Mouse (Mus musculus) right cerebral cortex, postnatal 10 days (tissue): ENCODE measurements around the gene Nmt1.

ENCODE experiments used
- DNase-seq, 2 experiments: peaks; one replicate each; pipeline ENCODE4 v3.0.0; 2021; ENCODE audit warnings: low spot score in 2 of 2

Nmt1 gene

GRCm38 (mm10) chr11:103005254-103005981 is 22.6 kb upstream of the Nmt1 start:
- DNase-seq, result peak in 1 of 2 experiments; percentile 37

- DNase-seq, result no peak
These were observed 21.5 kb upstream of the Nmt1 start for GRCm38 (mm10) chr11:103006286-103007000.

GRCm38 (mm10) chr11:103007001-103007340 is 21.0 kb upstream of the Nmt1 start:
- DNase-seq, result peak in 1 of 2 experiments; percentile 41

GRCm38 (mm10) chr11:103008558-103008957 is 19.4 kb upstream of the Nmt1 start:
- DNase-seq, result no peak

GRCm38 (mm10) chr11:103009208-103009607 is 18.8 kb upstream of the Nmt1 start:
- DNase-seq, result peak in 1 of 2 experiments; percentile 38

GRCm38 (mm10) chr11:103010454-103011205 is 17.4 kb upstream of the Nmt1 start:
- DNase-seq, result no peak

- no peak for DNase-seq
These were observed 16.8 kb upstream of the Nmt1 start for GRCm38 (mm10) chr11:103011206-103011497.

- no peak for DNase-seq
These were observed 11.8 kb upstream of the Nmt1 start for GRCm38 (mm10) chr11:103015881-103016825.

- peak; percentile 98 to 99 for DNase-seq
These were observed 11.1 kb upstream of the Nmt1 start for GRCm38 (mm10) chr11:103016930-103017329.

- no peak for DNase-seq
These were observed 10.3 kb upstream of the Nmt1 start for GRCm38 (mm10) chr11:103017661-103018060.

- no peak for DNase-seq
These were observed 9.1 kb upstream of the Nmt1 start for GRCm38 (mm10) chr11:103018860-103019259.

GRCm38 (mm10) chr11:103019325-103019724 is 8.7 kb upstream of the Nmt1 start:
- no peak for DNase-seq

- no peak for DNase-seq
These were observed 7.2 kb upstream of the Nmt1 start for GRCm38 (mm10) chr11:103020713-103021335.

GRCm38 (mm10) chr11:103023974-103024373 is 4.0 kb upstream of the Nmt1 start:
- DNase-seq, result no peak

GRCm38 (mm10) chr11:103026901-103027300 is 1.1 kb upstream of the Nmt1 start:
- no peak for DNase-seq

- no peak for DNase-seq
These were observed 317 bp upstream of the Nmt1 start for GRCm38 (mm10) chr11:103027570-103028175.

- peak; percentile 67 to 74 for DNase-seq
These were observed 5.0 kb downstream of the Nmt1 start for GRCm38 (mm10) chr11:103033030-103033429.

- DNase-seq, result no peak
These were observed 7.0 kb downstream of the Nmt1 start for GRCm38 (mm10) chr11:103035007-103035406.

- no peak for DNase-seq
These were observed 9.0 kb downstream of the Nmt1 start for GRCm38 (mm10) chr11:103036881-103037465.

GRCm38 (mm10) chr11:103038037-103038436 is 10.0 kb downstream of the Nmt1 start:
- DNase-seq, result peak; percentile 70 to 72
